Mouse (Mus musculus): ENCODE data around the gene Crybb1.
A peak's percentile ranks its signal among the peaks of the same experiment; 100 is the strongest.

Gene Crybb1

GRCm38 (mm10) chr5:112286984-112287641 is 31.5 kb downstream of the Crybb1 start:
- DNase-seq: no peak

DNA sequence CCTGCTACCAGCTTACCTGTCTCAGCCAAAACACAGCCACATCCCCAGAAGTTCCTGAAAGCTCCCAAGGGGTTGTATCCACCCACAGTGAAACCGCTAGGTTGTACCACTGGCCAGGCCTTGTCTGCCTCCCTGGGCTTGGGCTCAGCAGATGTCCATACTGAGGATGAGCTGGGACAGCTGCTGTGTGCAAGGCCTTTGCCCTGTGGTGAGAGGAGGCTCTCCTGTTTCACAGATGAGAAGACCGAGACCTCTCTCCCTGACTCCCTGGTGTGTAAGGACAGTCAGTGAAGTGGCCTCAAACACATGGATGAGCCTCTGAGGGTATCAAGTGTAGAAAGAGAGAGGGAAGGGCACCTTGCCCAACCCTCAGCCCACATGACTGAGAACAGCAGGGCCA is 32.0 kb downstream of the Crybb1 start:
- DNase-seq: no peak

GRCm38 (mm10) chr5:112288193-112289141 is 32.9 kb downstream of the Crybb1 start:
- DNase-seq: no peak

DNA sequence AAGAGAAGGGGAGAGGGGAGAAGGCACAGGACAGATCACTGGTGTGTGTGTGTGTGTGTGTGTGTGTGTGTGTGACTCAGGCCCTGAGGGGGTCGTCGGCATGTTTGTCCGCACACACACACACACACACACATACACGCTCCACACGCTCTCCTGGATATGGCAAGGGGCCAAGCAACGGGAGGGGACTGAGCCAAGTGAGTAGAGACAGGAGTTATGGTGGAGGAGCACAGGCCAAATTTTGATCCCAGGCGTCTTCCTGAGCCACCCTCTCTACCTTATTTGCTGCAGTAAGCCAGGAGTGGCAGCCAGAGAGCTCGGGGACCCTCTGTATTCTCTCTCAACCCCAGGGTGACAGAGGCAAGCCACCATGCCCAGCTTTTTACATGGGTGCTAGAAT is 33.6 kb downstream of the Crybb1 start:
- peak in 1 of 2 experiments; percentile 29 for DNase-seq

DNA sequence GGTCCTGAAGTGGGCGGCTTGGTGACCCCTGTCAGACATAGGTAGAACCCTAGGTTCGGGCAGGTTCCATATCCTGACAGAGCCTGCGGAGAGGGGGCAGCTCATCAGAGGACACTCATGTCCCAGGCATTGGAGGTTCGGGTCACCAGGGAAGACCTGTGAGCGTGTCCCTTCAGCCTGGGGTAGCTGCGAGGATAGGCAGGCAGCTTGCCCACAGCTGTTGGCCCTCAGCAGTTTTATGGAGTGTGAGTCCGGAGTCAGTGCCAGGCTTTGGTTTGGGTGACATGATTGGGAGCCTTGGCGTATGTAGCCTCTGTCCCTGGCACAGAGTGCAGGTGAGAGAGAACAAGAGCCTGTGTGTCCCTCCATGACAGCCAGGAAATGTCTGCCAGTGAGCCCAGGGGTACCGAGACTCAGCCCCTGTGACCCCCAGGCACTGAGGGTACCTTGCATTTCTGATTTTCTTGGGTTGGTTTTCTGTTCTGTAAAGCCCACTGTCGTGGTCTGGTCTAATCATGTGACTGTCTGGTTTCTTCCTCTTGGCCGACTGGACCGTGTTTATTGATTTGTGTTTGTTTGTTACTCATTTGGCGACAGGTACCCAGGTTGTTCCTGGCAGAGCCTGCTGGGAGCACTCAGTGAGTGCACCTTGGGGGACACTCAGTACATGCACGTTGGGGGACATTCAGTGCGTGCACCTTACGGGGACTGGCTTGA is 34.4 kb downstream of the Crybb1 start:
- peak in 1 of 2 experiments; percentile 48 for DNase-seq

DNA sequence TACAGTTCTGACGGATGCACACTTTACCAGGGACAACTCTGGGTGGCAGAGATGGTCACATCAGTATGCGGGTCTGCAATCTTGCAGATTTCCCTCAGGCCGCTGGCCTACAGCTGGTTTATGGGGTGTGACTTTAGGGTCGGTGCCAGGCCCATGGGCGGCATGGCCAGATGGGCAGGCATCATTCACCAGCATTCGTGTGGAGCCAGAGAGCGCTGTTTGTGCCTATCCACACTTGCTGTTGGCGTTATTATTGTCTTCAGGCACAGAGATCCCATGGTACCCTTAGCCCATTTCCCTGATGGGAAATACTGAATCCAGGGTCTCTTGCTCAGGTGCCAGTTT is 34.9 kb downstream of the Crybb1 start:
- no peak for DNase-seq

DNA sequence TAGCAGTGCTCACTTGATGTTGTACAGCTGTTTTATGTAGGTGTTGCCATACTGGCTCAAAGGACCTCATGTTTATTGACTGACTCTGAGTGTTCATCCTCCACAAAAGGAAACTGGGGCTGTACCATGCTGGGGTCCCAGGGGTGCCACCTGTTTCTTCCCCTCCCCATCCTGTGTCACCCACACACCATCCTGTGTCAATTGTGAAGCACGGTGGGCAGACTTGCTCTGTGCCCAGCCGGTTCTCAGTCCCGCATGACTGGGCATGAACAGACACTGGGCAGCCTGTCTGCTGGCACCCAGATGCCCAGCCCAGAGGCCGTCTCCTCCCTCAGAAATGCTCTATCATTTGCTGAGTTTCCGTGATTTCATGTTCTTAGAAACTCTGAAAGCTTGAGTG is 36.3 kb downstream of the Crybb1 start:
- DNase-seq: no peak

DNA sequence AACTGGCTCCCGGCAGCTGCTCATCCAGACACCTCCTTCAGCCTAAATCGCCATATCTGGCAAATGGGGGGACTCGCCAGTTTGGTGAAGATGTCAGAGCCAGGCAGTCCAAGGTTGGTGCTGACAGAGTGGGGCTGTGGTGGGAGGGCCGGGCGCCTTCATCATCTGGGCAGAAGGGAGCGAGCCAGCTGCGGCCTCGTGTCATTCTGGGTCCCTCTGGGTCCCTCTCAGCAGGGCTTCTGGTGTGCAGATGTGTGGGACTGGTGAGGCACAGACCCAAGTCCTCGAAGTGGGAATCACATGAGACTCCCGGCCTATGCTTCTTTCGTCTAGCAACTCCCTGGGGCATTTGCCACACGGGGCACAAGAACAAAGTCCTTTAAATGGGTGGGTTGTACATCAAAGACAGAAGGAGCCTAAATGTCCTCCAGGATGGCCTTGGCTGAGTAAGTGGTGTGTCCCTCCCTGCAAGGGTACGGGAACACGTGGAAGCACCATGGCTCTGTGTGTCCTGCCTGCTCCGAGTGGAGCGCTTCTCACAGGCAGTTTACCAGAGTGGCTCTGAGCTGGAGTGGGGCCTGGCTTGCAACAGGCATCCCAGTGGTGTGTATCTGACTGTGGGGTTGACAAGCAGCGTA is 36.8 kb downstream of the Crybb1 start:
- no peak for DNase-seq

- no peak for DNase-seq
These were observed 38.2 kb downstream of the Crybb1 start for GRCm38 (mm10) chr5:112293800-112294199.

DNA sequence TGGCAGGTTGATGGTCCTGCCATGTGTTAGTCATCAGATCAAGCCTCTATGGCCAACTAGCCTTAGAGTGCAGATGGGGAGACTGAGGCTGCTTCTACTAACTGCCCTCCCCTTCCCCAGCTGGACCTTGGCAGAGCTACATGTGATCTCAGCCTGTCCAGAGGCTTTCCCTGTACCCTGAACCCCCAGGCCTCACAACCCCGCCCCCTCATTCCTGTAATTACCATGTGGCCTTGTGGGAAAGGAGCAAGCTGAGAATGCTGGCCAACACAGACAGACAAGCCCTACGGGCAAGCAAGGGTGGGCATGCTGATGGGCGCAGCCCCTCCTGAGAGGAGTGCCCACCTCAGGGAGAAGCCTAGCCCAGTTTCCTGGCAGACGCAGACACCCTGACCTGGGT is 39.1 kb downstream of the Crybb1 start:
- no peak for DNase-seq

DNA sequence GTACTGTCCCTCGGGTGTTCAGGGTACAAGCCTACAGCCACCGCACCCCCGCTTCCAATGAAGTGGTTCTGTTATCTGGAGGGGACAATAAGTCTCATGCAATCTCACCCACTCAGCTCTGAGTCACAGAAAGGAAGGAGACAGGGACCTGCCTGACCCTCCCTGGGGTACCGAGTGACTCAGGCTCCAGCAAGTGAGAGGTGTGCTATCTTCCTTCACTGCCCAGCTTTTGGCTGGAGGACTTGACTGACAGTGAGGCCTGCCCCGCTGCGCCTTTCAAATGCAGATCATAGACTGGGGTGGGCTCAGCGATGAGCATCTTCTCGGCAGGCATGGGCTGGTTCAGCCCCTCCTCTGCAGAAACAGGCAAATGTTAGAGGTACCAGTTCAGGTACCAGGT is 39.5 kb downstream of the Crybb1 start:
- DNase-seq: no peak

DNA sequence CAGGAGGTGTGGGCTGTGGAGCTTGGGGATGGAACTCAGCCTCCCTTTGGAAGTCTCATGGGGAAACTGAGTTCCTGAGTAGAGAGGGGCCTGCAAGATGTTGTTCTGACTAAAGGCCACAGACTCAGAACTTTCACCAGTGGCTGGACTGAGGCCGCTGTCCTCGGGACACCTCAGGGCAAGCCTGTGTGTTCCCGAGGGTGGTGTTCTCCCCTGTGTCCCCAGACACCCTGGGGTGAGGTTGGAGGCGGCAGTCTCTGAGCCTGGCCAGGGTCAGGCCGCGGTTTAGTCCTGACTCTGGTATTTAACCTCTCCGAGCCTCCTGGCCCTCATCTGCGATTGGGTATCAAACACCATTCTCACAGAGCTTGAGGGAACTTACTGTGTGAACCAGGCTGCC is 39.9 kb downstream of the Crybb1 start:
- DNase-seq: no peak

DNA sequence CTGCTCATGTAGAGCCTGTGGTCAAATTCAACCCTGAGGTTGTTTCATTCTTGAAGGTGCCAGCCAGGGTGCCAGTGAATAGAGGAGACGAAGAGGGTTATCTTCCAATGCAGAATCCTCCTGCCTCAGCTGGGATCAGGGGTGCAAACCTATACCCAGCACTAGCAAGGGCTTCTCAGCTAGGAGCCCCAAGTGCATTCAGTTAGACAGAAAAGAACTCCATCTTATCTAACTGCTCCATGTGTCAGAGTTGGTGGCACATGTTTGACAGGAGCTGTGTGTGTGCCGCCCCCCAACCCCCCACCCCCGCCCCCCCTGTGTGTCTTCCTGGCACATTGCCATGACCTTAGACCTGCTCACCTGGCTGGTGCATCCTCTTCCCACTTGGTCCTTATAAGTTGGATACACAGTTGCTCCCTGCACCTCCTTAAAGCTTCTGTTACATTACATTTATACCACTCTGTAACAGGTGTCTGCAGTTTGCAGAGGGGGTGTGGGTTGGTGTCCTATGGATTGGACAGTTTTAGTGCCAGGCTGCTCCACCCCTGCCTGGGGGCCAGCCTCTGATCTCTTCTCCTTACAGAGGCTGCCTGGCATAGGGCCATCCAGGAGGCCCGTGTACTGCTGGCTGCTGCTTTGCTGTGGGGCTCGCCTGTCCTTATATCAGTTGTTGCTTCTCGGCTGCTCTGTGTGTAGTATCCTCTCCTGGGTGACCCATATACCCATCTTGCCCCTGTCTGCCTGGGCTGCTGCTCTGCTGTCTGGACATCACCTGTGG is 41.0 kb downstream of the Crybb1 start:
- DNase-seq: no peak

DNA sequence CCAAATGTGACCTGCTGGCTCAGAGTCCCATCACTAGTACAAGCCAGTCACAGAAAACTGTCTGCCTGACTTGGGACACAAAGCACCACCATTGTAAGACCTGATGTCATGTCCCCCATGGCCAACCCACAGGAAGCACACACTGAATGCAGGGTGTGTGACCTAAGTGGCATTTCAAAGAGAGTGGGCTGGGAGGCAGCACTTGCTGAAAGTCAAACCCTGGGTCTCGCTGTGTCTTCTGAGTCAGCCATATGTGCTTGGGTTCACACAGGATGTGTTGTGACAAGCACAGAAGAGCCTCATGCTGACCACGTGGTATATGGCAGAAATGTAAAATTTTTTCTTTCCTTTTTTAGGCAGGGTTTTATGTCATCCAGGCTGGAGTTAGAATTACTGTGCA is 41.6 kb downstream of the Crybb1 start:
- DNase-seq: no peak

DNA sequence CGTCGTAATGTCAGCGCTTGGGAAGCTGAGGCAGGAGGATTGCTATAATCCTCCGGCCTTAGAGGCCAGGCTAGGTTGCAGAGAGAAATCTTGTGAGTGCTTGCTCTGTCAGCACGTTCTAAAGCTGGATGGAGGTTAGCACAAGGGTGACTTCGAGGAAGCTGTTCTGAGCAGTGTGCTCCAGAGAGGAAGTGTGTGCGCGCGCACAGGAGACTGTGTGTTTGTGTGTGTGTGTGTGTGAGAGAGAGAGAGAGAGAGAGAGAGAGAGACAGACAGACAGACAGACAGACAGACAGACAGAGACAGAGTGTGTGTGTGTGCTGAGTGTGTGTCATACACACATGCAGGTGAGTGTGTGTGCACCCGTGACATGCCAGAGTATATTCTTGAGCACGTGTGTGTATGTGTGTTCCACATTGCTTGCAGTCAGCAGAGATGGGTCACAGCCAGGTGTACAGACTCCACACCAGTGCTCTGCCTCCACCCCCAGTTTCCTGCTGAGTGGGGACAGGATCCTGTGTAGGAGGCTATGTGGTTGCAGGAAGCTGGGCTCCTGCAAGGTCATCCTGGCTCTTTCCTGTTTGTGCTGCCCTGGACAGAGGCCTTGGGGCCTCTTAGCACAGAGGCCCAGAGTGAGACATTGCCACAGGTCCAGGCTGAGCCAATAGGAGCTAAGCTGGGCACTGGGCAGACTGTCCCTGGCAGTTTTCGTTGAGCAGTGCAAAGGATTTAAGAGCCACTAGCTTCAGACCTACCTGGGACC is 42.8 kb downstream of the Crybb1 start:
- DNase-seq: no peak

DNA sequence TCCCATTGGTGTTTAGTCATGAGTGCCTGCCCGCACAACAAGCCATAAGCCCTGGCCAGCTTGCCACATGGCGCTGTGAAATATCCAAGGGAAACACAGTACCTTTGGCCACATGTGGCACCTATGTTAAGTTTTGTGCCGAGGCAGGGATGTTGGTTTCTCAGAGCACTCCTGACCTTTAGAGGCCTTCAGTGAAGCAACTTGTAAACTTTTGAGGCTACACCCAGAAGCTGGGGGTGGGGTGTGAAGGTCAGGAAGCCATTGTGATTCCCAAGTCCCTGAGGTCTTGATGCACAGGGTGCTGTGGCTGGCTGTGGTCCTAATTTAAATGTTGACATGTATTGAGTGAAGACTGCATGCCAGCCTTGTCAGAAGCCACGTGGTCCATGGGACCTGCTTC is 43.8 kb downstream of the Crybb1 start:
- no peak for DNase-seq

GRCm38 (mm10) chr5:112300112-112300511 is 44.5 kb downstream of the Crybb1 start:
- DNase-seq: no peak

- DNase-seq: no peak
These were observed 45.2 kb downstream of the Crybb1 start for GRCm38 (mm10) chr5:112300721-112301308.

DNA sequence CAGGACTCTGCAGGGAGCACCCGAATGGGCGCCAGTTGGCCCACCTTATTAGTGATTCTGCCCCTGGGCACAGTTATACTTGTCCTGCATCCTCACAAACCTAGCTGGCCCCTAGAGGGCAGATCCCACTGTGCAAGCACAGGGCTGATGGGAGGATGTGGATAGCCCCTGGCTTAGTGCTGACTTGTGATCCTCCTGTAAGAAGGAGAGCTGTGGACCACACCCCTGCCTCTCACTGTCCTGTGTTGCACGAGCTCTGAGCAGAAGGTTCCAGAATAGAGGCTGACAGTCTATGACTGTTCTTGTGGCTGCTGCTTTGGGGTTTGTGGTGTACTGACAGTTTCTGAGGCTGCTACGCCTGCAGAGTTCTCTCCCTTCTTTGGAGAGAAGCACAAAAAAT is 46.1 kb downstream of the Crybb1 start:
- DNase-seq: no peak

DNA sequence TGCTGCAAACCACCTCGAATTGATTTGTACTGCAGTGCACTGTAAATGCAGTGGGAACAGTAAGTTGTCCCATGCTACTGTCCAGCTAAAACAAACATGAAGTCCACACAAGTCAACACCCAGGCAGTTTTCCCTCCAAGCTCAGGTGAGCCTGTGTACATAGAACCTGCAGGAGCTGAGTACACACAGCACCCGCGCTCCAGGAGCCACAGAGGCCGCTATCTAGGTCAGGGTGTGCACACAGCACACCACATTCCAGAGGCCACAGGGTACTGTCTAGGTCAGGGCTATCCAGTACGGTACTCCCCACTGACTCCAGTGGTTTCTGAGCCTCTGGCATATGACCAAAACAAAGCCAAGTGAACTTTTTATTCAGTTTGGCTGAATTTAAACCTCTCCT is 46.7 kb downstream of the Crybb1 start:
- DNase-seq: no peak

- no peak for DNase-seq
These were observed 50.2 kb downstream of the Crybb1 start for GRCm38 (mm10) chr5:112305842-112306241.
